Mouse (Mus musculus) liver, embryonic 14.5 days (tissue): ENCODE measurements at regions not wholly inside any gene's neighbourhood (a gene's known extent, or its start where the extent isn't known, plus 50 kb on each side); places are given as distances from the start of the nearest gene placed in this dataset.

ENCODE experiments used
- ATAC-seq: fragments of 200-750 bp; cut with Nextera tagmentation; 2 replicates; pipeline ENCODE4 v1.8.0; 2017; ENCODE audit warnings: moderate number of reproducible peaks, mild to moderate bottlenecking, moderate library complexity; ENCODE audit not compliant: insufficient read depth
- DNase-seq, 3 experiments: peaks; one replicate each; pipeline ENCODE4 v3.0.0-alpha.2; 2012 to 2013; ENCODE audit warnings: low read depth in 3 of 3, low spot score in 3 of 3
- H3K27ac ChIP-seq: fragments of 300-500 bp; sonication (generic); 2 replicates; pipeline ENCODE4 v1.5.1; 2014; ENCODE audit warnings: moderate library complexity, mild to moderate bottlenecking, control low read depth, inconsistent platforms
- H3K27me3 ChIP-seq: fragments of 300-500 bp; sonication (generic); 2 replicates; pipeline ENCODE4 v1.6.1; 2014; ENCODE audit warnings: mild to moderate bottlenecking, low read length, moderate library complexity; ENCODE audit not compliant: control insufficient read depth, insufficient read depth
- H3K36me3 ChIP-seq: fragments of 300-500 bp; sonication (generic); replicated peaks from 2 replicates; pipeline ENCODE4 v1.6.1; 2014; ENCODE audit warnings: low read depth; ENCODE audit not compliant: control insufficient read depth, insufficient read depth
- H3K4me1 ChIP-seq, 2 experiments: fragments of 200-500 bp in 1 of 2; fragments of 300-500 bp in 1 of 2; sonication (generic) in 1 of 2; replicated peaks; 2 replicates each; pipeline ENCODE4 v1.6.1; 2012 to 2014; ENCODE audit warnings: antibody characterized with exemption in 1 of 2, inconsistent platforms in 1 of 2, low read length in 1 of 2; ENCODE audit not compliant: control insufficient read depth in 2 of 2, insufficient read depth in 2 of 2
- H3K4me2 ChIP-seq: fragments of 300-500 bp; sonication (generic); 2 replicates; pipeline ENCODE4 v1.6.1; 2014; ENCODE audit warnings: low read depth, mild to moderate bottlenecking, control low read depth, moderate library complexity
- H3K4me3 ChIP-seq, 2 experiments: fragments of 200-500 bp in 1 of 2; fragments of 300-500 bp in 1 of 2; sonication (generic) in 1 of 2; 2 replicates each; pipeline ENCODE4 v1.5.1; 2012 to 2014; ENCODE audit warnings: low read depth in 2 of 2, low read length in 2 of 2, mild to moderate bottlenecking in 2 of 2, control low read depth in 1 of 2, inconsistent platforms in 1 of 2, moderate library complexity in 1 of 2; ENCODE audit not compliant: insufficient read depth in 1 of 2
- H3K9ac ChIP-seq: fragments of 300-500 bp; sonication (generic); replicated peaks from 2 replicates; pipeline ENCODE4 v1.6.1; 2014; ENCODE audit warnings: mild to moderate bottlenecking, control low read depth, moderate library complexity
- H3K9me3 ChIP-seq: fragments of 300-500 bp; sonication (generic); 2 replicates; pipeline ENCODE4 v1.6.1; 2016; ENCODE audit warnings: low read length, mixed read lengths; ENCODE audit not compliant: control insufficient read depth
- CTCF ChIP-seq: IDR thresholded peaks from 2 replicates; pipeline ENCODE4 v1.5.1; 2016; ENCODE audit warnings: antibody characterized with exemption, low read depth, control low read depth
- EP300 ChIP-seq: IDR thresholded peaks from 2 replicates; pipeline ENCODE4 v1.6.1; 2016; ENCODE audit warnings: antibody characterized with exemption, low read depth
- WGBS: fragments of 180-500 bp; shearing (Covaris S2); extraction: QIAGEN DNeasy Blood & Tissue Kit; methylation state at CpG from one replicate; pipeline ENCODE4 v1.1.7; 2014; ENCODE audit not compliant: insufficient replicate concordance; 5-methylcytosine and 5-hydroxymethylcytosine counted together

- no peak for DNase-seq
- no peak for ATAC-seq
- no peaks in the 10 kb centered on the region for H3K36me3 ChIP-seq
- H3K27ac ChIP-seq: no peak overlapping the region
- H3K27me3 ChIP-seq: no peaks in the 10 kb centered on the region
- no peak overlapping the region for H3K4me2 ChIP-seq
- H3K4me3 ChIP-seq: no peak overlapping the region
- 56% methylated on average over 3 of the region's 3 CpGs for WGBS
- no peak for TF ChIP-seq CTCF
- TF ChIP-seq EP300: no peak
- H3K9me3 ChIP-seq: no peaks in the 10 kb centered on the region
- H3K4me1 ChIP-seq: no peaks in the 10 kb centered on the region
- H3K9ac ChIP-seq: no peak overlapping the region
These were observed 283.9 kb downstream of the Cetn3 start for GRCm38 (mm10) chr13:82066674-82067270.

- H3K4me2 ChIP-seq: no peak overlapping the region
- no peaks in the 10 kb centered on the region for H3K4me1 ChIP-seq
- no peak overlapping the region for H3K9ac ChIP-seq
- H3K4me3 ChIP-seq: no peak overlapping the region
- H3K9me3 ChIP-seq: no peaks in the 10 kb centered on the region
- no peak overlapping the region for H3K27ac ChIP-seq
- WGBS: 44% methylated on average over 1 of the region's 1 CpGs
- DNase-seq: no peak
- no peaks in the 10 kb centered on the region for H3K36me3 ChIP-seq
- TF ChIP-seq EP300: no peak
- TF ChIP-seq CTCF: no peak
- no peak for ATAC-seq
- no peaks in the 10 kb centered on the region for H3K27me3 ChIP-seq
These were observed 289.6 kb downstream of the Cetn3 start for GRCm38 (mm10) chr13:82072449-82072848.

GRCm38 (mm10) chr13:82073343-82073742, 290.5 kb downstream of the Cetn3 start:
- Histone ChIP-seq H3K27me3 (no peaks in the 10 kb centered on the region), H3K9ac (no peak overlapping the region), H3K36me3 (no peaks in the 10 kb centered on the region), H3K4me3 (no peak overlapping the region), H3K27ac (no peak overlapping the region), H3K9me3 (no peaks in the 10 kb centered on the region), H3K4me1 (no peaks in the 10 kb centered on the region), H3K4me2 (no peak overlapping the region)
- TF ChIP-seq CTCF: no peak
- no peak for TF ChIP-seq EP300
- DNase-seq (no peak), ATAC-seq (no peak)

GRCm38 (mm10) chr13:82081375-82081774, 298.5 kb downstream of the Cetn3 start:
- no peak for TF ChIP-seq EP300
- no peak for TF ChIP-seq CTCF
- Histone ChIP-seq H3K9me3 (no peaks in the 10 kb centered on the region), H3K4me3 (no peak overlapping the region), H3K9ac (no peak overlapping the region), H3K4me1 (no peaks in the 10 kb centered on the region), H3K27me3 (no peaks in the 10 kb centered on the region), H3K36me3 (no peaks in the 10 kb centered on the region), H3K4me2 (no peak overlapping the region), H3K27ac (no peak overlapping the region)
- 73% methylated on average over 2 of the region's 2 CpGs for WGBS
- ATAC-seq: no peak
- no peak for DNase-seq

- TF ChIP-seq EP300: no peak
- no peak for TF ChIP-seq CTCF
- Histone ChIP-seq H3K4me1 (no peaks in the 10 kb centered on the region), H3K36me3 (no peaks in the 10 kb centered on the region), H3K9ac (no peak overlapping the region), H3K9me3 (no peaks in the 10 kb centered on the region), H3K27me3 (no peaks in the 10 kb centered on the region), H3K4me3 (no peak overlapping the region), H3K27ac (no peak overlapping the region), H3K4me2 (no peak overlapping the region)
- 65% methylated on average over 3 of the region's 3 CpGs for WGBS
- ATAC-seq: no peak
- DNase-seq: no peak
These were observed 304.8 kb downstream of the Cetn3 start for GRCm38 (mm10) chr13:82087635-82088034.
